Mouse (Mus musculus) MEL (cell line): ENCODE data around the gene Tmem268.

Source experiments
- BHLHE40 ChIP-seq: IDR thresholded peaks from 2 replicates; pipeline ENCODE4 v1.6.1; 2012; ENCODE audit warnings: low read depth, mild to moderate bottlenecking, inconsistent platforms, low read length, improper control_type of control experiment, borderline replicate concordance
- CTCF ChIP-seq, 3 experiments: IDR thresholded peaks in 2 of 3; conservative IDR thresholded peaks in 1 of 3; 2 replicates each; pipeline ENCODE4 v1.5.1; 2011 to 2012; ENCODE audit warnings: low read length in 3 of 3, low read depth in 2 of 3, mild to moderate bottlenecking in 2 of 3, improper control_type of control experiment in 1 of 3, inconsistent platforms in 1 of 3, mixed read lengths in 1 of 3, moderate library complexity in 1 of 3; ENCODE audit not compliant: control insufficient read depth in 1 of 3, insufficient read depth in 1 of 3, poor library complexity in 1 of 3, severe bottlenecking in 1 of 3
- EP300 ChIP-seq, 2 experiments: IDR thresholded peaks; 2 replicates each; pipeline ENCODE4 v1.6.1; 2011; ENCODE audit warnings: improper control_type of control experiment in 2 of 2, low read length in 2 of 2, low read depth in 1 of 2, mild to moderate bottlenecking in 1 of 2
- GABPA ChIP-seq: IDR thresholded peaks from 2 replicates; pipeline ENCODE4 v1.6.1; 2012; ENCODE audit warnings: low read depth, mild to moderate bottlenecking, inconsistent platforms, low read length, improper control_type of control experiment, moderate library complexity
- GATA1 ChIP-seq: IDR thresholded peaks from 2 replicates; pipeline ENCODE4 v1.6.1; 2011; ENCODE audit warnings: low read depth, low read length, improper control_type of control experiment
- HCFC1 ChIP-seq: IDR thresholded peaks from 2 replicates; pipeline ENCODE4 v1.6.1; 2012; ENCODE audit warnings: low read depth, mild to moderate bottlenecking, inconsistent platforms, low read length, improper control_type of control experiment, moderate library complexity
- JUND ChIP-seq: IDR thresholded peaks from 2 replicates; pipeline ENCODE4 v1.6.1; 2011; ENCODE audit warnings: low read depth, mild to moderate bottlenecking, improper control_type of control experiment, low read length
- MAX ChIP-seq: IDR thresholded peaks from 2 replicates; pipeline ENCODE4 v1.6.1; 2011; ENCODE audit warnings: low read length, improper control_type of control experiment
- MXI1 ChIP-seq: IDR thresholded peaks from 2 replicates; pipeline ENCODE4 v1.6.1; 2011; ENCODE audit warnings: mild to moderate bottlenecking, low read depth, low read length, improper control_type of control experiment
- NRF1 ChIP-seq: IDR thresholded peaks from 2 replicates; pipeline ENCODE4 v1.6.1; 2014; ENCODE audit warnings: low read depth, mild to moderate bottlenecking, inconsistent platforms, low read length, improper control_type of control experiment, moderate library complexity; ENCODE audit not compliant: poor library complexity, insufficient read depth, severe bottlenecking
- POLR2A ChIP-seq, 2 experiments: IDR thresholded peaks; 2 replicates each; pipeline ENCODE4 v1.6.1; 2011 to 2012; ENCODE audit warnings: low read length in 2 of 2, mild to moderate bottlenecking in 2 of 2, control low read depth in 1 of 2, improper control_type of control experiment in 1 of 2, low read depth in 1 of 2, moderate library complexity in 1 of 2; ENCODE audit not compliant: control insufficient read depth in 1 of 2, insufficient read depth in 1 of 2, poor library complexity in 1 of 2
- TCF12 ChIP-seq: IDR thresholded peaks from 2 replicates; pipeline ENCODE4 v1.6.1; 2014; ENCODE audit warnings: low read depth, mild to moderate bottlenecking, inconsistent platforms, low read length, improper control_type of control experiment, moderate library complexity

DNA sequence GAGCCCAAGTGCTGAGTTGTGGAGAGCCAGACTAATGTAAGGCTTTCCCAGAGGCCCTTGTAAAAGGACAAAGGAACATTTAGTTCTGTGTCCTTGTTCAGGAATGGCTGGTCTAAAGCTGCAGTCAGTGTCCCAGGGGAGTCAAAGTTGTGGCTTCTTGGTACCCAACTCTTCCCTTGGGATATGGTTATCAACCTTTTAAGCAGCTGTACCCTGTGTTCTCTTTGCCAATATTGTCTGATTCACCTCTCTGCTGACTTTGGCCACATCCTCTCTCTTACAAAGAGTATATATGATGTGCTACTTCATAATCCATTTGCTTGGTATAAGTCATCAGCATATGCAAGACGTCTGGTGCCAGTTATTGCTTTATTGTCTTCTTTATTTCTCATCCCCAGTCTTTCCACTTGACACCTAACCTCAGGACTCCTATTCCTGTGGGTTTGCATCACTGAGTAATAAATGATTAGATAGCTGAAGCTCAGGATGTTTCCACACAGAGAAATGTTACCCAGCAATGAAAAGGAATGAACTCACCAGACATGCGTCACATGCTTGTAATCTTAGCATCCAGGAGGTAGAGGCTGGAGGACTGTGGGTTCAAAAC lies 36.7 kb upstream of the Tmem268 start:
- TF ChIP-seq TCF12 (no peak), POLR2A (IDR thresholded peaks at IDR 0.05; ENCODE audit: control insufficient read depth in 1 of 2, insufficient read depth in 1 of 2, low read depth in 1 of 2, low read length in 2 of 2, poor library complexity in 1 of 2) (no peak), CTCF (IDR thresholded peaks at IDR 0.05 in 2 of 3, conservative IDR thresholded peaks at IDR 0.05 in 1 of 3; ENCODE audit: control insufficient read depth in 1 of 3, insufficient read depth in 1 of 3, low read depth in 2 of 3, low read length in 3 of 3, poor library complexity in 1 of 3, severe bottlenecking in 1 of 3) (no peak), GATA1 (no peak), HCFC1 (no peak), MXI1 (no peak), EP300 (IDR thresholded peaks at IDR 0.05; ENCODE audit: low read depth in 1 of 2, low read length in 2 of 2) (no peak), JUND (no peak), BHLHE40 (no peak), NRF1 (no peak), GABPA (no peak), MAX (no peak)
